12 mouse cellular contexts compared by ENCODE assay signal in genomic region chr7:16907842-16908241, GRCm38 (mm10). TPM values are rescaled to one million over a fixed set of nuclear protein-coding genes. Genes with fewer than 3 reads are reported as not detected.
DNase-seq lines count a peak whose midpoint lies in the region; ATAC-seq and TF ChIP-seq lines count a peak whose summit lies in the region.
"Had no signal": no experiment of that assay in that cellular context is flagged by ENCODE, and none has a peak within 500 bp of the region (broad histone marks: within the 10 kb centered on the region; RNA-seq: fewer than 3 reads in every experiment).

No protein-coding gene starts in this region.

- H3K4me3 ChIP-seq in heart, embryonic 15.5 days, result no peak overlapping the region
- no peak overlapping the region for H3K4me3 ChIP-seq in neural tube, embryonic 12.5 days
- no peak overlapping the region for H3K4me3 ChIP-seq in limb, embryonic 14.5 days (replicated peaks; ENCODE audit: low read length)
- peak overlapping the region; percentile 5; the same call in 1 of the 2 replicates for H3K4me3 ChIP-seq in stomach, embryonic 15.5 days (replicated peaks)

- H3K9me3 ChIP-seq in heart, embryonic 15.5 days (replicated peaks), result no peaks in the 10 kb centered on the region
- no peaks in the 10 kb centered on the region for H3K9me3 ChIP-seq in neural tube, embryonic 12.5 days
- no peaks in the 10 kb centered on the region for H3K9me3 ChIP-seq in limb, embryonic 14.5 days (ENCODE audit: control insufficient read depth, low read length)
- no peaks in the 10 kb centered on the region for H3K9me3 ChIP-seq in stomach, embryonic 15.5 days

- peaks cover 54% of the 10 kb centered on the region for H3K4me1 ChIP-seq in heart, embryonic 15.5 days (replicated peaks)
- H3K4me1 ChIP-seq in neural tube, embryonic 12.5 days, result peaks cover 15% of the 10 kb centered on the region
- H3K4me1 ChIP-seq in limb, embryonic 14.5 days (ENCODE audit: control insufficient read depth, insufficient read depth, low read length), result peaks cover 17% of the 10 kb centered on the region
- peaks cover 38% of the 10 kb centered on the region for H3K4me1 ChIP-seq in stomach, embryonic 15.5 days

- 15% methylated on average over 7 of the region's 7 CpGs for WGBS in heart, embryonic 15.5 days
- WGBS in neural tube, embryonic 12.5 days, result 82% methylated on average over 7 of the region's 7 CpGs
- WGBS in limb, embryonic 14.5 days, result 67% methylated on average over 7 of the region's 7 CpGs
- 52% methylated on average over 7 of the region's 7 CpGs for WGBS in stomach, embryonic 15.5 days

- H3K4me2 ChIP-seq in heart, embryonic 15.5 days, result peak overlapping the region; percentile 25
- 0 out of 2 replicates have a peak overlapping the region, but pooled peaks have one; percentile 14 for H3K4me2 ChIP-seq in neural tube, embryonic 12.5 days (replicated peaks)
- 0 out of 2 replicates have a peak overlapping the region, but pooled peaks have one; percentile 2 for H3K4me2 ChIP-seq in limb, embryonic 14.5 days (replicated peaks; ENCODE audit: low read depth, low read length, severe bottlenecking)
- peak overlapping the region; percentile 11; the same call in 1 of the 2 replicates for H3K4me2 ChIP-seq in stomach, embryonic 15.5 days

- ATAC-seq in heart, embryonic 15.5 days (replicated peaks; ENCODE audit: insufficient number of reproducible peaks, insufficient read depth, low FRiP score, low read depth), result no peak
- no peak for ATAC-seq in neural tube, embryonic 12.5 days (ENCODE audit: low FRiP score, low read depth)
- ATAC-seq in limb, embryonic 14.5 days (ENCODE audit: low FRiP score, low read depth), result no peak
- ATAC-seq in stomach, embryonic 15.5 days (ENCODE audit: insufficient read depth, low FRiP score, low read depth), result no peak
- ATAC-seq in erythroblast, adult 5-6 weeks (replicated peaks; ENCODE audit: low FRiP score, poor library complexity, severe bottlenecking), result no peak

- intact Hi-C loops in heart, postnatal 25 days (cut with DNase I), result no loop called here

- DNase-seq in heart, postnatal 25 days (ENCODE audit: low spot score), result no peak
- DNase-seq in neural tube, embryonic 10.5 days (ENCODE audit: extremely low spot score, low spot score), result no peak
- DNase-seq in limb, embryonic 14.5 days (ENCODE audit: low spot score), result no peak
- no peak for DNase-seq in cerebellum, adult 9-10 months
- DNase-seq: cerebellum, adult 11 months; gastrocnemius, postnatal 14 days; kidney, adult 8-10 months; thymus, postnatal 25 days had no signal

- no peak overlapping the region for H3K27ac ChIP-seq in heart, embryonic 15.5 days
- H3K27ac ChIP-seq in neural tube, embryonic 12.5 days, result no peak overlapping the region
- no peak overlapping the region for H3K27ac ChIP-seq in limb, embryonic 14.5 days (replicated peaks; ENCODE audit: low read depth, low read length)
- no peak overlapping the region for H3K27ac ChIP-seq in stomach, embryonic 15.5 days

- no peak overlapping the region; the same call in 1 of the 2 replicates for H3K9ac ChIP-seq in heart, embryonic 15.5 days
- H3K9ac ChIP-seq in neural tube, embryonic 12.5 days, result no peak overlapping the region
- no peak overlapping the region for H3K9ac ChIP-seq in limb, embryonic 14.5 days (ENCODE audit: low read depth, low read length, severe bottlenecking)
- no peak overlapping the region for H3K9ac ChIP-seq in stomach, embryonic 15.5 days

- peaks cover 54% of the 10 kb centered on the region for H3K27me3 ChIP-seq in heart, embryonic 15.5 days
- no peaks in the 10 kb centered on the region for H3K27me3 ChIP-seq in neural tube, embryonic 12.5 days (replicated peaks)
- no peaks in the 10 kb centered on the region for H3K27me3 ChIP-seq in limb, embryonic 14.5 days (ENCODE audit: control insufficient read depth, insufficient read depth, low read length)
- no peaks in the 10 kb centered on the region for H3K27me3 ChIP-seq in stomach, embryonic 15.5 days (replicated peaks)

- TF ChIP-seq POLR2A in limb, embryonic 14.5 days (IDR thresholded peaks at IDR 0.05; ENCODE audit: borderline replicate concordance, extremely low read depth, insufficient read depth, insufficient read length), result no peak

- H3K36me3 ChIP-seq in heart, embryonic 15.5 days, result no peaks in the 10 kb centered on the region
- H3K36me3 ChIP-seq in neural tube, embryonic 12.5 days, result no peaks in the 10 kb centered on the region
- no peaks in the 10 kb centered on the region for H3K36me3 ChIP-seq in limb, embryonic 14.5 days (ENCODE audit: control insufficient read depth, insufficient read depth, low read length)
- H3K36me3 ChIP-seq in stomach, embryonic 15.5 days, result no peaks in the 10 kb centered on the region

RNA-seq across cellular contexts. Expression of gene Ptgir, which starts 1.6 kb away (rescaled TPM):
- polyA plus RNA-seq in heart, embryonic 15.5 days (2015; fragmentation: Nextera tagmentation; extraction: Ambion mirVana), result 0.86 and 1.2 TPM in 2 replicates
- 1 to 10 TPM; 2.1 to 3.1 TPM for total RNA-seq in heart, postnatal 25 days (2021)
- 1.5 and 3.0 TPM in 2 replicates for polyA plus RNA-seq in neural tube, embryonic 12.5 days (2016; fragmentation: Nextera tagmentation; extraction: Ambion mirVana)
- 3.6 and 4.1 TPM in 2 replicates for polyA plus RNA-seq in limb, embryonic 14.5 days (2012; rRNA removed)
- polyA plus RNA-seq in limb, embryonic 14.5 days (2014; fragmentation: Nextera tagmentation; extraction: Ambion mirVana), result 2.3 and 2.8 TPM in 2 replicates
- polyA plus RNA-seq in stomach, embryonic 15.5 days (2015; fragmentation: Nextera tagmentation; extraction: Ambion mirVana), result 2.4 and 2.5 TPM in 2 replicates
- 1.3 and 6.7 TPM in 2 replicates for total RNA-seq in erythroblast, adult 5-6 weeks (2015; ENCODE audit: low replicate concordance)
- total RNA-seq in erythroblast, adult 5-6 weeks (2017; ENCODE audit: low replicate concordance), result 1.5 and 1.8 TPM in 2 replicates

RNA-seq across cellular contexts. Expression of gene Calm3, which starts 16.1 kb away (rescaled TPM):
- polyA plus RNA-seq in heart, embryonic 15.5 days (2015; fragmentation: Nextera tagmentation; extraction: Ambion mirVana), result 96.4 and 98.4 TPM in 2 replicates
- total RNA-seq in heart, postnatal 25 days (2021), result 100 to 1,000 TPM; 196 to 203 TPM
- polyA plus RNA-seq in neural tube, embryonic 12.5 days (2016; fragmentation: Nextera tagmentation; extraction: Ambion mirVana), result 213 and 232 TPM in 2 replicates
- 281 and 320 TPM in 2 replicates for polyA plus RNA-seq in limb, embryonic 14.5 days (2012; rRNA removed)
- 156 and 164 TPM in 2 replicates for polyA plus RNA-seq in limb, embryonic 14.5 days (2014; fragmentation: Nextera tagmentation; extraction: Ambion mirVana)
- 101 and 113 TPM in 2 replicates for polyA plus RNA-seq in stomach, embryonic 15.5 days (2015; fragmentation: Nextera tagmentation; extraction: Ambion mirVana)
- 41.1 and 44.1 TPM in 2 replicates for total RNA-seq in erythroblast, adult 5-6 weeks (2015; ENCODE audit: low replicate concordance)
- 157 and 162 TPM in 2 replicates for total RNA-seq in erythroblast, adult 5-6 weeks (2017; ENCODE audit: low replicate concordance)

RNA-seq across cellular contexts. Expression of gene Gng8, which starts 16.3 kb away (rescaled TPM):
- polyA plus RNA-seq in heart, embryonic 15.5 days (2015; fragmentation: Nextera tagmentation; extraction: Ambion mirVana), result 4.2 and 5.2 TPM in 2 replicates
- total RNA-seq in heart, postnatal 25 days (2021), result under 1 TPM; 0.45 to 0.86 TPM
- 8.4 and 9.6 TPM in 2 replicates for polyA plus RNA-seq in neural tube, embryonic 12.5 days (2016; fragmentation: Nextera tagmentation; extraction: Ambion mirVana)
- polyA plus RNA-seq in limb, embryonic 14.5 days (2012; rRNA removed), result 63.3 and 92.7 TPM in 2 replicates
- polyA plus RNA-seq in limb, embryonic 14.5 days (2014; fragmentation: Nextera tagmentation; extraction: Ambion mirVana), result 17.8 and 21.1 TPM in 2 replicates
- 8.9 and 9.8 TPM in 2 replicates for polyA plus RNA-seq in stomach, embryonic 15.5 days (2015; fragmentation: Nextera tagmentation; extraction: Ambion mirVana)
- total RNA-seq in erythroblast, adult 5-6 weeks (2015; ENCODE audit: low replicate concordance), result not detected in 2 replicates
- total RNA-seq in erythroblast, adult 5-6 weeks (2017; ENCODE audit: low replicate concordance), result not detected in 2 replicates

RNA-seq across cellular contexts. Expression of gene Dact3, which starts 32.7 kb away (rescaled TPM):
- 5.8 and 7.0 TPM in 2 replicates for polyA plus RNA-seq in heart, embryonic 15.5 days (2015; fragmentation: Nextera tagmentation; extraction: Ambion mirVana)
- total RNA-seq in heart, postnatal 25 days (2021), result 10 to 100 TPM; 15.2 to 17.4 TPM
- polyA plus RNA-seq in neural tube, embryonic 12.5 days (2016; fragmentation: Nextera tagmentation; extraction: Ambion mirVana), result 9.0 and 10.2 TPM in 2 replicates
- polyA plus RNA-seq in limb, embryonic 14.5 days (2012; rRNA removed), result 64.3 and 89.3 TPM in 2 replicates
- polyA plus RNA-seq in limb, embryonic 14.5 days (2014; fragmentation: Nextera tagmentation; extraction: Ambion mirVana), result 11.5 and 13.7 TPM in 2 replicates
- 3.9 and 4.6 TPM in 2 replicates for polyA plus RNA-seq in stomach, embryonic 15.5 days (2015; fragmentation: Nextera tagmentation; extraction: Ambion mirVana)
- total RNA-seq in erythroblast, adult 5-6 weeks (2015; ENCODE audit: low replicate concordance), result not detected in 2 replicates
- not detected in 2 replicates for total RNA-seq in erythroblast, adult 5-6 weeks (2017; ENCODE audit: low replicate concordance)

RNA-seq across cellular contexts. Expression of gene Pnmal2, which starts 36.6 kb away (rescaled TPM):
- polyA plus RNA-seq in heart, embryonic 15.5 days (2015; fragmentation: Nextera tagmentation; extraction: Ambion mirVana), result 4.7 and 6.2 TPM in 2 replicates
- total RNA-seq in heart, postnatal 25 days (2021), result 1 to 10 TPM; 3.7 to 4.1 TPM
- polyA plus RNA-seq in neural tube, embryonic 12.5 days (2016; fragmentation: Nextera tagmentation; extraction: Ambion mirVana), result 40.2 and 47.5 TPM in 2 replicates
- polyA plus RNA-seq in limb, embryonic 14.5 days (2012; rRNA removed), result 12.8 and 13.9 TPM in 2 replicates
- polyA plus RNA-seq in limb, embryonic 14.5 days (2014; fragmentation: Nextera tagmentation; extraction: Ambion mirVana), result 16.5 and 18.8 TPM in 2 replicates
- polyA plus RNA-seq in stomach, embryonic 15.5 days (2015; fragmentation: Nextera tagmentation; extraction: Ambion mirVana), result 10.2 and 12.7 TPM in 2 replicates
- not detected in 2 replicates for total RNA-seq in erythroblast, adult 5-6 weeks (2015; ENCODE audit: low replicate concordance)
- not detected in 2 replicates for total RNA-seq in erythroblast, adult 5-6 weeks (2017; ENCODE audit: low replicate concordance)
